Mouse (Mus musculus): ENCODE data around the gene Loxl1. TPM values are rescaled to one million over a fixed set of nuclear protein-coding genes. Genes with fewer than 3 reads are reported as not detected.

The Loxl1 gene
- 1.1 TPM for total RNA-seq (2023)

GRCm38 (mm10) chr9:58312944-58313359, at the start of gene Loxl1:
Gene Loxl1, minus strand, starts transcription at chr9:58313186.

GRCm38 (mm10) chr9:58253033-58253804, 59.8 kb downstream of the Loxl1 start, which contains the start of gene Stoml1:
Gene Stoml1, plus strand, starts transcription at chr9:58253164.

GRCm38 (mm10) chr9:58249592-58250192, 63.3 kb downstream of the Loxl1 start, which contains the start of gene Pml:
Gene Pml, minus strand, starts transcription at chr9:58249786.

Other genes with a start within 250 kb of the Loxl1 start
- gene Stra6, start 249.4 kb downstream of the Loxl1 start, total RNA-seq (2023): 2.3 TPM
- gene Ccdc33, start 194.4 kb downstream of the Loxl1 start, total RNA-seq (2023): not detected
- gene Islr, start 108.9 kb downstream of the Loxl1 start, total RNA-seq (2023): not detected
- gene Islr2, start 108.9 kb downstream of the Loxl1 start, total RNA-seq (2023): 0.38 TPM
- 82.1 TPM for gene Pml, start 63.4 kb downstream of the Loxl1 start, total RNA-seq (2023)
- gene Stoml1, start 60.0 kb downstream of the Loxl1 start, total RNA-seq (2023): 33.0 TPM
- gene Tbc1d21, start 57.3 kb upstream of the Loxl1 start, total RNA-seq (2023): not detected
- gene Insyn1, start 175.4 kb upstream of the Loxl1 start, total RNA-seq (2023): not detected
- gene Cd276, start 242.3 kb upstream of the Loxl1 start, total RNA-seq (2023): 0.30 TPM

Data from CD4-positive naive resting alpha-beta T cell, adult 57 days (primary cell).